Mouse (Mus musculus) lung, adult 2 months (tissue): ENCODE results near the gene Rbfox3.

Experiments used
- CTCF ChIP-seq: fragments of 200-500 bp; IDR thresholded peaks from 2 replicates; pipeline ENCODE4 v1.5.1; 2011; ENCODE audit warnings: mild to moderate bottlenecking, low read length, control low read depth; ENCODE audit not compliant: insufficient read depth
- POLR2A ChIP-seq: fragments of 200-500 bp; IDR thresholded peaks from 2 replicates; pipeline ENCODE4 v1.6.1; 2011; ENCODE audit warnings: low read depth, mild to moderate bottlenecking, control low read depth, low read length, borderline replicate concordance; ENCODE audit errors: extremely low read depth

GRCm38 (mm10) chr11:118905656-118906055 is 5.7 kb downstream of the Rbfox3 start:
- TF ChIP-seq CTCF (no peak), POLR2A (no peak)
